Mouse (Mus musculus) lung, postnatal 14 days (tissue): ENCODE results near the gene Osbp2.

Experiments used
- DNase-seq: peaks from one replicate; pipeline ENCODE4 v3.0.0; 2021

The Osbp2 gene

GRCm38 (mm10) chr11:3860361-3860760 is 3.3 kb downstream of the Osbp2 start:
- DNase-seq: no peak

- DNase-seq: no peak
Measured at GRCm38 (mm10) chr11:3859778-3860177, 3.9 kb downstream of the Osbp2 start.

- DNase-seq: no peak
Measured at GRCm38 (mm10) chr11:3857902-3858301, 5.8 kb downstream of the Osbp2 start.

GRCm38 (mm10) chr11:3855846-3856245 is 7.9 kb downstream of the Osbp2 start:
- no peak for DNase-seq

GRCm38 (mm10) chr11:3854156-3854555 is 9.5 kb downstream of the Osbp2 start:
- no peak for DNase-seq

GRCm38 (mm10) chr11:3853481-3854034 is 10.1 kb downstream of the Osbp2 start:
- no peak for DNase-seq

- no peak for DNase-seq
Measured at GRCm38 (mm10) chr11:3853031-3853430, 10.7 kb downstream of the Osbp2 start.

GRCm38 (mm10) chr11:3851872-3852271 is 11.8 kb downstream of the Osbp2 start:
- DNase-seq: no peak

GRCm38 (mm10) chr11:3850746-3851277 is 12.9 kb downstream of the Osbp2 start:
- no peak for DNase-seq

- DNase-seq: no peak
Measured at GRCm38 (mm10) chr11:3850315-3850614, 13.4 kb downstream of the Osbp2 start.

GRCm38 (mm10) chr11:3849469-3850314 is 14.0 kb downstream of the Osbp2 start:
- no peak for DNase-seq

- no peak for DNase-seq
Measured at GRCm38 (mm10) chr11:3846351-3846750, 17.4 kb downstream of the Osbp2 start.

GRCm38 (mm10) chr11:3843943-3844734 is 19.6 kb downstream of the Osbp2 start:
- DNase-seq: no peak

GRCm38 (mm10) chr11:3835271-3835670 is 28.4 kb downstream of the Osbp2 start:
- DNase-seq: no peak

- DNase-seq: peak; percentile 52
Measured at GRCm38 (mm10) chr11:3834421-3835098, 29.1 kb downstream of the Osbp2 start.

GRCm38 (mm10) chr11:3833544-3834420 is 29.9 kb downstream of the Osbp2 start:
- no peak for DNase-seq

- DNase-seq: peak; percentile 49
Measured at GRCm38 (mm10) chr11:3832193-3832901, 31.4 kb downstream of the Osbp2 start.

GRCm38 (mm10) chr11:3829736-3830135 is 34.0 kb downstream of the Osbp2 start:
- no peak for DNase-seq

GRCm38 (mm10) chr11:3824138-3824537 is 39.6 kb downstream of the Osbp2 start:
- no peak for DNase-seq

- no peak for DNase-seq
Measured at GRCm38 (mm10) chr11:3823378-3823777, 40.3 kb downstream of the Osbp2 start.
